Mouse (Mus musculus) kidney, postnatal 25 days (tissue): ENCODE data around the gene Pold1.

Experiments
- DNase-seq, 2 experiments: peaks; one replicate each; pipeline ENCODE4 v3.0.0; 2021; ENCODE audit warnings: mixed read lengths in 2 of 2

The Pold1 gene

DNA sequence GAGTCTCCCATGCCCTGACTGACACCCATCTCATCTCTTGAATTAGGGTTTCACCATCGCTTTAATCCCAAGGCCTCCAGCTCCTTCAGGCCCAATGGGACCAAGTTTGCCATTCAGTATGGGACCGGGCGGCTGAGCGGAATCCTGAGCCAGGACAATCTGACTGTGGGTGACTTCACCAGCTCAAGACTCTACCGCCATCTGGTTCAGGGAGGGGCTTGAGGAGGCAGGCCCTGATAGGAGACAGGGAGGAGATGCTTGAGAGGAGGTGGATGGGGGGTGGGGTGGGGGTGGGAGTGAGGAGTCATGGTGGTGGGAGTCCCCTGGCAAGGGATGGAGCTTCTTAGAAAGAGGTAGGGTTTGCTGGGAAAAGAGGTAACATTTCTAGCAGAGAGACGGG is 33.0 kb upstream of the Pold1 start:
- DNase-seq, result no peak

DNA sequence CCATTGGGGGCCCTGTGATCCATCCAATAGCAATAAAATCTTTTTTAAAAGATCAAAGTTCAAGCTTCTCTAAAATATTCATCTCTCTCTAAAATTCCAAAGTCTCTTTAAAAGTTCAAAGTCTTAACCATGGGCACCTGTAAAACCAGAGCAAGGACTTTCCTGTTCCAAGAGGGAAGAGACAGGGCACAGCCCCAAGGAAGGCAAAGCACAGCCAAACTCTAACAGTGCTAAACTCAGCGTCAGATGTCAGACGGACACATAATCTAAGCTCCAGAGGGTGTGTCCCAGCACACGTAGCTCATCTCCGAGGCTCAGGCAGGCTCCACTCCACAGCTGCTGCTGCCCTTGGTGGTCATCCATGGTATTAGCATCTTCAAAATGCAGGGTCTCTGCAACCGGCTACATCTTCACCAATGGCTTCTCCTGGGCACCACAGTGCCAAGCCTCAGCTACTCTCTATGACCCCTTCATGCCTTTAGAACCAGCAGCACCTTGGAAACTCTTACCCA is 27.7 kb upstream of the Pold1 start:
- no peak for DNase-seq

DNA sequence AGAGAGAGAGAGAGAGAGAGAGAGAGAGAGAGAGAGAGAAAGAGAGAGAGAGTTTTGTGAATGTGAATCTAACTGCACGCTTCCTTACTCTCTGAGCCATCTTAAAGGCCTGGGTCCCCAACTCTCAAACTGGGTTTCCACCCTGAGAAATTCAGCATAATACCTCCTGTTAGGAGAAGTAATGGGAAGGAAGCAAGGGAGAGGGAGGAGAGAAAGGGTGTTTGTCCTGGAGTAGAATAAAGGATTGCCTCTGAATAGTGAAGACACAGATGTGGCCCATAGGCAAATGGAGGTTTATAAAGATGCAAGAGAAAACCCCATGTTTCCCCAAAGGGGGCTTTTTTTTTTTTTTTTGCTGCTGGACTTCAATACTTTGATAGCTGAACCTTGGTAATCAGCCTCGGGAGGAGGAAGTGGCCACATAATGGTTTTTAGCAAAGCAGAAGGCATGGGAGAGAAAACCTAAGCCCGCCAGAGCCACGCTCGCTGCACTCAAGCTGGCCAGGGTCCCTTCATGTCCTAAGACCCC is 24.4 kb upstream of the Pold1 start:
- DNase-seq, result no peak

DNA sequence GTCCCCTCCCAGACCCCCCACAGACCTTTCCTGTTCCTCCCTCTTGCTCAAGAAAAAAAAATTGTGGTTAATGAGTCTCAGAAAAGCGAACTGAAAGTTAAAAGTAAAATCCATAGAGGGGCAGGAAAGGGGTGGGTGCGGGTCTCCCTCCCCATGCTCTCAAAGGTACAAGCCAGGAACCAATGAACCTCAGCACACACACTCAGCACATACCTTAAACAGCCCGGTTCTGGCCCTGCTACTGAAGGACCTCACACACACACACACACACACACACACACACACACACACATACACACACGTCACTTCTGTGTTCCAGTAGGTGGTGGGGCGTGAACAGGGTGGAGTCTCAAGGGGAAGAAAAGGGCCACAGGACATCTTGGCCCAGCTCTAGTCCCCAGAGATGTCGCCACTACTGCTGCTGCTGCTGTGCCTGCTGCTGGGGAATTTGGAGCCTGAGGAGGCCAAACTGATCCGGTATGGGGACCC is 23.6 kb upstream of the Pold1 start, which contains the start of gene Napsa:
Napsa (plus strand) TSS at position 168 of the 489 bp plus-strand sequence.
- peak; percentile 69 to 85 for DNase-seq

DNA sequence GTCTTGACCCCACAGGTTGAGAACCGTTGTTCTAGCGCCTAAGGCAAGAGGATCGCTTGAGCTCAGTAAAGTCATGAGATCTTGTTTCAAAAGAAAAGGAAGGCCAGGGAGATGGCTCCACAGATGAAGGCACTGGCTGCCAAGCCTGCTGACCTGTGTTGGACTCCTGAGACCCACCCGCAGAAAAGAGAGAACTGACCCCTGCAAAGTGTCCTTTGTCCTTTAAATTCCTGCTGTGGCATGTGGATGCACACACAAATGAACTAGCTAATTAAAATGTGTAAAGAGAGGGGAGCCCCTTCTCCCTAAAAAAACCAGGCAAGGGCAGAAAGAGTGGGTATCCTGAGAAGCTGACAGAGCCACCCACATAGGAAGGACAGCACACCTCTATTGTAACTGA is 23.2 kb upstream of the Pold1 start:
- peak; percentile 48 to 78 for DNase-seq

DNA sequence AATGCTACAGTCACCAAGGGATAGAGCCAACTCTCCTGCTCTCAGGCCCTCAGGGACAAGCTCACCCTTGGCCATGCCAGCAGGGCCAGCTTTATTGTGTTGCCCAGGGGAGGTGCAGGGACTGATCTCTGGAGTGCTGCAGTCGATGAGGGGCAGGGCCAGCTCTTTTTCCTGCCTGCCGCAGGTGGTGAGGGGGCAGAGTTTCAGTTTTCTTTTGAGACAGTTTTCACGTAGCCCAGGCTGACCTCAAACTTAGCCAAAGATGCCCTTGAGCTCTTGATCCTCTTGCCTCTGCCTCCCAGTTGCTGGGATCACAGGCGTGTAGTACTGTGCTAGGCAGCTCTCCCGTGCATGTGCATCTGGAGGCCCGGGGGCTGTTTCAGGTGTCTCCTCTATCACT is 22.3 kb upstream of the Pold1 start:
- DNase-seq, result peak in 1 of 2 experiments; percentile 41

GRCm38 (mm10) chr7:44568803-44569202 is 20.2 kb upstream of the Pold1 start:
- DNase-seq, result no peak

GRCm38 (mm10) chr7:44565414-44565813 is 16.8 kb upstream of the Pold1 start:
- DNase-seq, result no peak

DNA sequence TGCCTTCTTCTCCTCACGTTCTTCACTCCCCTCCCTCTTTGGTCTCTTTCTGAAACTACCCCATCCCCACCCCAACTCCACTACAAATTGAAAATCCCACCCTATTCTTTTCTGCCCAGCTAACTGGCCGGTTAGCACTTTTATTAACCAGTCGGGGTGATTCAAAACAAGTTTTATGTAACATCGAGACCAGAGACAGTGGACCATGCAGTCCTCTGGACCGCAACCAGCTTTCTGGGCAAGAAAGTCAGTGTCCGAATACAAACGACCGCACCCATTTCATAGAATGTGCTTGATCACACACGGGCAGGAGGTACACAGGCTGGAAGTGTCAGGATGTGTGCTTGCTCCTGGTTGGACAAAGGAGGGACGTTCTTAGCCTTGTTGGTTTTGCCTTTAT is 15.8 kb upstream of the Pold1 start:
- peak; percentile 55 to 79 for DNase-seq

DNA sequence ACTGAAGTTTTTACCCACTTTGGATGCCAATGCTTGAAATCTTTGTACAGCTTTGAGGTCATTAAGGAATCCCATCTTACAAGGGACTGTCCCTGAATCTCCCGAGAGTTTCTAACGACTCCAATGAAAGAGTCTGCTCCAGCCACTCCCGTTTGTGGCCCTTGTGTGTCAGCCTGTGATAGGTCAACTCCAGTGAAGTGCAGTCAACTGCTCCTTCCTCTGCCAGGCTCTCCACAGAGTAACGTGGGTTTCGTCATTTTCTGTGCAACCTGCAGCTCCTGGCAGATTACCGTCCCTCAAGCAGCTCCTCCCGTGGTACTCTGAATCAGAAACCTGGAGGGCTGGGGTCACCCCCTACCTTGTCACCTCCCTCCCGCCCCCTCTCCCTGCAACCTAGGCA is 14.6 kb upstream of the Pold1 start:
- no peak for DNase-seq

DNA sequence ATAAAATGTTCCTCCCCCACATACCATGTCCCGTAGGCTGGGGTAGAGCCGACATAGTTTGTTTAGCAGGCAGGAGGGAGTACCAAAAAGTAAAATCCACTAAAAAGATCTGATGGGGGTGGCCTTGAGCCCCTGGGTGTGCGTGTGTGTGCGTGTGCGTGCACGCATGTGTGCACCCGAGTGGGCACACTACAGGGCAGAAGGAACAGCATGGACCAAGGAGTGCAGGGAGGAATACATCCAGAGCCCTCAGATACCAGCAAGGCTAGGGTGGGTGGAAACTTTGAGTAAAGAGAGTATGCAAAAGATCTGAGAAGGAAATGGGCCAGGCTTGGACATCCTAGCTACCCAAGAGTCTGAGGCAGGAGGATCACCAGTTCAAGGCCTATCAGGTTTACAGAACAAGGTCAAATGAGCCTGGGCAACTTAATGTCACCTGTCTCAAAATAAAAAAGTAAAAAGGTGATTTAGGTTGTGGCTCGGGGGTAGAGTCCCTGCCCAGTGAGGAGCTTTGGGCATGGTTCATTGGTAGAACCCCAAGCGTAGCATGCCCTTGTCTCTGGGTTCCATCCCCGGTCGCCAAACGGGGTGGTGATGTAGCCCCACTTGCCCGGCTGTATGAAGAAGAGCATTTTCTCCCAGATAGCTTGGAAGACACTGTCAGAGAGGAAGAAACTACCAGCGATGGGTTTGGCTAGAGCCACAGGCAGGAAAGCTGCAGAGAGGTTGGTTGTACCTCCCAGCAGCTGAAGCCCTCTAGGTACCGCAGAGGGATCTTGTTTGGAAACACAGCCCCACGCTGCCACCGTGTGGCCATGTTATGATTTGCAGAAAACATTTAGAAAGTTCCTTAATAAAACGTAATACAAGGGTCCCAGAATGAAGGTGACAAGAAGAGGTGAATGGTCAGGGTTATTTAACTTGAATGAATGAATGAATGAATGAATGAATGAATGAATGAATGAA is 12.1 kb upstream of the Pold1 start:
- DNase-seq, result peak; percentile 81 to 92

- DNase-seq, result peak in 1 of 2 experiments; percentile 12
Measured at GRCm38 (mm10) chr7:44557629-44558028, 9.0 kb upstream of the Pold1 start.

GRCm38 (mm10) chr7:44553826-44554225 is 5.2 kb upstream of the Pold1 start, which contains the start of gene Nr1h2:
Nr1h2 (minus strand) TSS chr7:44553951.
- DNase-seq, result peak; percentile 97 to 98

DNA sequence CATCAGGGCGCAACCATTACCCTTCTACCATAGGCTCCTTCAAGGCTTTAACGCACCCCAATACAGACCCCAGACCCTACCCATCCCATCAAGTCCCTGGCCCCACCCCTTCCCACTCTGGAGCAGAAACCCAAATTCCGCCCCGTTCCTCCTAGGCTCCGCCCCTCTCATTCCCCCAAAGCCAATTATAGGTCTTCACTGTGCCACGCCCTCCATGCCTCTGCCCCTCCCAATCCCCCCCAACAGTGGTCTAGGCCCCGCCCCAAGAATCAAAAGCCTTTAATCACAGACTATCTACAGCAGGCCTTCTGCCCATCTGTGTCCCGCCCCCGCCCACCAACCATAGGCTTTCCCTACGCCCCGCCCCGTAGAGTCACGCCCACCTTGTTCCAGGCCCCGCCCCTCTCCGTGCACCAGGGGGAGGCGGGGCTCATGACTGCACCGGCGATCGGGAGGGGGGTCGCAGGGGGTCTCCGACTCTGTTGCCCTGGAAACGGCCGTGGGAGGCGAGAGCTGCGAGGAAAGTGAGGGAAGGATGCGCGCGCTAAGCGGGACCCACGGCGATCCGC is 4.6 kb upstream of the Pold1 start:
- DNase-seq, result peak; percentile 88 to 89

DNA sequence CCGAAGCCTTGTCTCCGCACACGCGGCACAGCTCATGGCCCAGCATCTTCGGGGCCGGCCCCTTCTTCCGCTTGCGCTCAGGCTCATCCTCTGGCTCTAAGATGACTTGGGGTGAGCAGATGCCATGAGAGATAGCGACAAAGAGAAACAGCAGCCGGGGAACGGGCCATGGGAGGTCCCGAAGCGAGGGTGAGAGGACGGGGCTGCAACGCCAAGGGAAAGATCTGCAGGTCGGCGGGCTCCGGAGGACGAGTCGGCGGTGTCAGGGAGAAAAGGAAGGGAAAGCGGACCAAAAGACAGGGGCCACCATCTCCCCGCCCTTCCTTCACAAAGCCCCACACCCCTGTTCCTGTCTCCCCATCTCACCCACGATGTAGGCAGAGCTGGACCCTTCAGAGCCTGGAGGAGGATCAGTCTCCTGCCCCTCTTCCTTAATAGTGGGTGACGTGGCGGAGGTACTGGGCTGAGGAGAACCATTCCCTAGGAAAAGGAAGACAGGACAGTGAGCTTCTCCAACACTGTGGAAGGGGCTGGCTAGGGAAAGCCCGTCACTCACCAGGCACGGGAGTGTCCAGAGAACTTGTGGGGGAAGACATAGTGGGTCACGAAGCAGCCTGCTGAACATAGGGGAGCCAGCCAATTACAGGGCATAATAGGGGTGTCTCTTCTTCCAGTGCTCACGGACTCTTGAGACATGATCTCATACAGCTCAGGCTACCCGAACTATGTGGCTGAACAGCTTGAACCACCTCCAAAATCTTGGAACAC is 3.7 kb upstream of the Pold1 start:
- no peak for DNase-seq

GRCm38 (mm10) chr7:44551731-44552130 is 3.1 kb upstream of the Pold1 start:
- DNase-seq, result peak in 1 of 2 experiments; percentile 36

- no peak for DNase-seq
Measured at GRCm38 (mm10) chr7:44551301-44551700, 2.7 kb upstream of the Pold1 start.

DNA sequence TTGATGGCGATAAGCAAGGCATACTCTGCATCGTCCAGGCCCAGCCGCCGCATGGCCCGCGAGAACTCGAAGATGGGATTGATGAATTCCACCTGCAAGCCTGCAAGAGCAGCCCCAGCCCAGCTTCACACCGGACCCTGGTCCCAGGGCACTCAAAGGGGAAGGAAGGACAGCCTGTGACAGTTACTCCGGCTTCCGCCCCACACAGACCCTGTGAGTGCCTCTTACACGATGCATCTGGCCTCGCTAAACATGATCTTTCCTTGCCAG is 1.7 kb upstream of the Pold1 start:
- DNase-seq, result no peak

GRCm38 (mm10) chr7:44549621-44550408 is 1.2 kb upstream of the Pold1 start:
- no peak for DNase-seq

DNA sequence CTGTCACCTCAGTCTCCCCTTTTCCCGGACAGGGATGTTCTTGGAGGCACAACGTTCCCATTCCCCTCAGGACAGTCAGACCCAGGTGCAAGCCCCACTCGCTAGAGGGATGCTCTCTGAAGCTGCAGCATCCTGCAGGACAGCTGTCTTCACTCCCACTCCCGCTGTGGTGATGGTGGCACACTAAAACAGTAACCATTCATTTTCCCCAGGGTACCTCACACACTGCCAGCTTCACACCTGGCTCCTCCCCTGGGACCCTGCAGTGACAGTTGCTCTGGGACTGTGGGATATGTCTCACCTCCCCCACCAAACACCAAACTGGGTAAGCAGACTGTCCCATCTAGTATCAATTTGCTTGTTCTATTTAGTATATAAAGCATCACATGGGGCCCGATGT is 924 bp downstream of the Pold1 start:
- DNase-seq, result peak in 1 of 2 experiments; percentile 35

- DNase-seq, result no peak
Measured at GRCm38 (mm10) chr7:44547041-44547440, 1.6 kb downstream of the Pold1 start.

- DNase-seq, result no peak
Measured at GRCm38 (mm10) chr7:44546274-44546673, 2.4 kb downstream of the Pold1 start.
